Mouse (Mus musculus): ENCODE results near the gene Prkcb. TPM values are rescaled to one million over a fixed set of nuclear protein-coding genes. Genes with fewer than 3 reads are reported as not detected.

Prkcb gene
- polyA plus RNA-seq, 1 experiment from 2014 or later: 14.3 TPM

DNA sequence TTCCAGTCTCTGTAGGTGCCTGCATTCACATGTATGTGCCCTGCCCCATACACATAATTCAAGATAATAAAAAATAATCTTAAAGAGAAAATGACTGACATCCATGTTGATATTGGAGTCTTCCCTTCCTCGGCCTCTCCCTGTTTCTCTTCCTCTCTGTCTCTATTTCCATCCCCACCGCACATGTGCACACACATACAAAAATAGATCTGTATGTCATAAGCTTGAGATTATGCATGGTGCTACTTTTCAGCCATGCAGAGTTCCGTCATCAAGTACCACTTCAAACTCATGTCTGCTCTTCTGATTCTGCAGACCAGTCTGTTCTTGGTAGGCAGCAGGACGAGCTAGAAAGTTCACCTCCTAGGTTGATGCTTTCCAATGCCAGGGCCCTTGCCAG, 6.8 kb downstream of the Prkcb start:
- H3K9me3 ChIP-seq: no peaks in the 10 kb centered on the region
- H3K4me3 ChIP-seq: no peak overlapping the region
- H3K27me3 ChIP-seq (ENCODE audit: insufficient read depth, poor library complexity, severe bottlenecking): peaks cover 17% of the 10 kb centered on the region
- DNase-seq (ENCODE audit: low spot score): no peak
- H3K27ac ChIP-seq: no peak overlapping the region
- peaks cover under 1% of the 10 kb centered on the region; the same call in 1 of the 2 replicates for H3K4me1 ChIP-seq
- 72% methylated on average over 4 of the region's 4 CpGs for WGBS
- no peaks in the 10 kb centered on the region for H3K36me3 ChIP-seq

DNA sequence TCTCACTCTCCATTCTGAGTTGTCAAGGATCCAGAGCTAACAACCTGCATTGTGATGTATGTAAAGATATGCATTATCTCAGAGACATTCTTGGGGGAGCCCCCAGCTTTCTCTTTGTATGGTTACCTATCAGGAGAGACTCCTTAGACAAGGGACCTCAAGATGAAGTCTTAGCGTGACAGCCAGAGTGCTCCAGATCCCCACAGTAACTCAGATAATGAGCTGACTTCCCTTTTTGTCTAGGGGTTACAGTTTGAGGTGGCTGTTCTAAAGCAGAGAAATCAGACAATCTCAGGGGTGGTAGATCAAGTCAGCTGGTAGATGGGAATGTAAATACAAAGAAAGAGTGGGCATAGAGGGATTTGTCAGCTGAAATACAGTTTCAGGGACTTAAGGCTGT, 7.8 kb downstream of the Prkcb start:
- 63% methylated on average over 1 of the region's 1 CpGs for WGBS
- no peak for DNase-seq (ENCODE audit: low spot score)
- Histone ChIP-seq H3K36me3 (no peaks in the 10 kb centered on the region), H3K4me3 (no peak overlapping the region), H3K27ac (no peak overlapping the region), H3K9me3 (no peaks in the 10 kb centered on the region), H3K27me3 (ENCODE audit: insufficient read depth, poor library complexity, severe bottlenecking) (peaks cover 10% of the 10 kb centered on the region), H3K4me1 (no peaks in the 10 kb centered on the region)

- Histone ChIP-seq H3K27me3 (ENCODE audit: insufficient read depth, poor library complexity, severe bottlenecking) (peaks cover 6% of the 10 kb centered on the region), H3K27ac (no peak overlapping the region), H3K4me1 (no peaks in the 10 kb centered on the region), H3K9me3 (no peaks in the 10 kb centered on the region), H3K4me3 (no peak overlapping the region), H3K36me3 (no peaks in the 10 kb centered on the region)
- no peak for DNase-seq (ENCODE audit: low spot score)
- WGBS: 87% methylated on average over 3 of the region's 3 CpGs
These were observed 8.3 kb downstream of the Prkcb start for GRCm38 (mm10) chr7:122296805-122297204.

DNA sequence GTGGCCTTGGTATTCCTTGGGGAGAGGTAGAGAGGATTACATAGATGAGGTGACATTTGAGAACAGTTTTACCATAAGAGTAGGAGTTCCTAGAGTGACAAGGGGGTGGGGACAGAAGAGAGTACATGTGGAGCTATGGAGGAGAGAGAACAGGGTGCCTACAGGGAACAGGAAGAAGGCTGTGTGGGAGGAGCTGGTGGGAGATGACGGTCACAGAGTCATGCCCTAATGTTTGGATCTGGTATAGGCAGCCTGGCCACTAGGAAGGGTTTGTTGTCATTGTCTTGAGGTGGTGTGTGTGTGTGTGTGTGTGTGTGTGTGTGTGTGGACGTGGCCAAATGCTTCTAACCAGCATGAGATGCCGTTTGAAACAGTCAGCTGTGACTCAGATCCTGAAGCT, 9.1 kb downstream of the Prkcb start:
- Histone ChIP-seq H3K36me3 (no peaks in the 10 kb centered on the region), H3K9me3 (no peaks in the 10 kb centered on the region), H3K4me1 (no peaks in the 10 kb centered on the region), H3K27ac (no peak overlapping the region), H3K27me3 (ENCODE audit: insufficient read depth, poor library complexity, severe bottlenecking) (no peaks in the 10 kb centered on the region), H3K4me3 (no peak overlapping the region)
- no peak for DNase-seq (ENCODE audit: low spot score)
- WGBS: 45% methylated on average over 3 of the region's 3 CpGs

- H3K4me1 ChIP-seq: no peaks in the 10 kb centered on the region
- no peak for DNase-seq (ENCODE audit: low spot score)
- no peaks in the 10 kb centered on the region for H3K36me3 ChIP-seq
- WGBS: 85% methylated on average over 2 of the region's 2 CpGs
- H3K27me3 ChIP-seq (ENCODE audit: insufficient read depth, poor library complexity, severe bottlenecking): no peaks in the 10 kb centered on the region
- H3K4me3 ChIP-seq: no peak overlapping the region
- H3K27ac ChIP-seq: no peak overlapping the region
- H3K9me3 ChIP-seq: no peaks in the 10 kb centered on the region
These were observed 10.2 kb downstream of the Prkcb start for GRCm38 (mm10) chr7:122298715-122299114.

DNA sequence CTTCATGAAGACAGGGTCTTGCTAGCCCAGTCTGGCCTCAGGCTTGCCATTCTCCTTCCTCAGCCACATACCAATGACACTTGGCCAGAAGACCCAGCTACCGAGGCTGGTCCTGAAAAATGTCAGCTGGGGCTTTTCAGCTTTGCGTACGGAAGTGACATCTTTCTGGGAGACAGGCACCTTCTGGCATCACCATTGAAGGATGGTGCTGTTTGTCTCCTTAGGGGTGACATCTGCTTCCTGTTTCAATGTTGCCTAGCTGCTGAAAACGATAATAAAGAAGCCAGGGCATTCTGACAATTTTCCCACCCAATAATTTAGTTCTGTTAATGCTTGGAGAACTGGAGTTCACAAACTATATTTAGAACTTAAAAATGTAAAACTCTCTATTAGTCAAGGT, 12.0 kb downstream of the Prkcb start:
- DNase-seq (ENCODE audit: low spot score): no peak
- no peaks in the 10 kb centered on the region for H3K4me1 ChIP-seq
- no peak overlapping the region for H3K27ac ChIP-seq
- no peak overlapping the region for H3K4me3 ChIP-seq
- H3K36me3 ChIP-seq: no peaks in the 10 kb centered on the region
- WGBS: 73% methylated on average over 4 of the region's 4 CpGs
- H3K27me3 ChIP-seq (ENCODE audit: insufficient read depth, poor library complexity, severe bottlenecking): no peaks in the 10 kb centered on the region
- H3K9me3 ChIP-seq: no peaks in the 10 kb centered on the region

DNA sequence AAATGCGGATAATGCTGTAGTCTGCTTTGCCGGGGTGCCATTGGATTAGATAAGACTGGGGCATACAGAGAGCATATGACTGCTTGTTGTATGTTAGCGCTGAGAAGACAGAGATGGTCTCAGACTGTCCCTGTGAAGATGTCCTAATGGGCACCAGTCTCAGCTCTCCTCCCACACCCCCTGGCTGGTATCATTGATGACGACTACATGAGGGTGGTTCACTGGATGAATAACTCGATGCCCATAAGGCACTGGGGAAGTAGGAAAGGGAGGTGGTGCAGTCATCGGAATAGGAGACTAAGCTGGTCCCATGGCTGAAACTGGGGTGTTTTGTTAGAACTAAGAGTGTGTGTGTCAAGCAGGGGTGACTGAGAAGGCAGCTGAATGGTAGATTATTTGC, 14.0 kb downstream of the Prkcb start:
- no peak for DNase-seq (ENCODE audit: low spot score)
- Histone ChIP-seq H3K36me3 (no peaks in the 10 kb centered on the region), H3K27me3 (ENCODE audit: insufficient read depth, poor library complexity, severe bottlenecking) (no peaks in the 10 kb centered on the region), H3K27ac (no peak overlapping the region), H3K4me1 (no peaks in the 10 kb centered on the region), H3K4me3 (no peak overlapping the region), H3K9me3 (no peaks in the 10 kb centered on the region)
- 84% methylated on average over 6 of the region's 6 CpGs for WGBS

GRCm38 (mm10) chr7:122303988-122304387, 15.4 kb downstream of the Prkcb start:
- H3K36me3 ChIP-seq: no peaks in the 10 kb centered on the region

DNA sequence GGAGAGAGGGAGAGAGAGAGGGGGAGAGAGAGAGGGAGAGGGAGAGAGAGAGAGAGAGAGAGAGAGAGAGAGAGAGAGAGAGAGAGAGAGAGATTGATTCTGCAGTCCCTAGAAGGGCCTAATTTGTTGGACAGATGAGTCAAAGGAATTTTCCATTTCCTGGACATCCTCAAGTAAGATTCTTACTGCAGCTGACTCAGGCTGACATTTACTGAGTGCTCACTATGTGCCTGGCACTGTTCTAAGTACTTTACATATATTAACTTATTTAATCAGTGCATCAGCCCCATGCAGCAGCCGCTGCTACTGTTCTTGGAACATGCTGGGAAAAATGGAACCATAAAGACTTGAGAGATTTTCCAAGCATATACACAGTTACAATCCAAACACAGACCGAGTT, 16.0 kb downstream of the Prkcb start:
- DNase-seq (ENCODE audit: low spot score): no peak
- Histone ChIP-seq H3K4me1 (no peaks in the 10 kb centered on the region), H3K9me3 (no peaks in the 10 kb centered on the region), H3K27ac (no peak overlapping the region), H3K36me3 (no peaks in the 10 kb centered on the region), H3K4me3 (no peak overlapping the region), H3K27me3 (ENCODE audit: insufficient read depth, poor library complexity, severe bottlenecking) (no peaks in the 10 kb centered on the region)
- WGBS: 78% methylated on average over 2 of the region's 2 CpGs

More at GRCm38 (mm10) chr7:122303988-122304387, 15.4 kb downstream of the Prkcb start:
- no peak overlapping the region for H3K4me3 ChIP-seq
- no peaks in the 10 kb centered on the region for H3K9me3 ChIP-seq
- no peak for DNase-seq (ENCODE audit: low spot score)
- no peak overlapping the region for H3K27ac ChIP-seq
- no peaks in the 10 kb centered on the region for H3K27me3 ChIP-seq (ENCODE audit: insufficient read depth, poor library complexity, severe bottlenecking)
- 69% methylated on average over 3 of the region's 3 CpGs for WGBS
- no peaks in the 10 kb centered on the region for H3K4me1 ChIP-seq

- Histone ChIP-seq H3K9me3 (no peaks in the 10 kb centered on the region), H3K36me3 (no peaks in the 10 kb centered on the region), H3K4me3 (no peak overlapping the region), H3K27ac (no peak overlapping the region), H3K4me1 (no peaks in the 10 kb centered on the region), H3K27me3 (ENCODE audit: insufficient read depth, poor library complexity, severe bottlenecking) (no peaks in the 10 kb centered on the region)
- no peak for DNase-seq (ENCODE audit: low spot score)
- 83% methylated on average over 9 of the region's 9 CpGs for WGBS
These were observed 18.7 kb downstream of the Prkcb start for GRCm38 (mm10) chr7:122307241-122307640.

GRCm38 (mm10) chr7:122308661-122309060, 20.1 kb downstream of the Prkcb start:
- Histone ChIP-seq H3K27me3 (ENCODE audit: insufficient read depth, poor library complexity, severe bottlenecking) (no peaks in the 10 kb centered on the region), H3K4me3 (no peak overlapping the region), H3K27ac (no peak overlapping the region), H3K36me3 (no peaks in the 10 kb centered on the region), H3K9me3 (no peaks in the 10 kb centered on the region), H3K4me1 (no peaks in the 10 kb centered on the region)
- WGBS: 83% methylated on average over 5 of the region's 5 CpGs
- no peak for DNase-seq (ENCODE audit: low spot score)

GRCm38 (mm10) chr7:122309909-122310725, 21.6 kb downstream of the Prkcb start:
- Histone ChIP-seq H3K27me3 (ENCODE audit: insufficient read depth, poor library complexity, severe bottlenecking) (no peaks in the 10 kb centered on the region), H3K4me1 (no peaks in the 10 kb centered on the region), H3K27ac (no peak overlapping the region), H3K4me3 (no peak overlapping the region), H3K9me3 (no peaks in the 10 kb centered on the region), H3K36me3 (no peaks in the 10 kb centered on the region)
- WGBS: 68% methylated on average over 14 of the region's 14 CpGs
- DNase-seq (ENCODE audit: low spot score): no peak

DNA sequence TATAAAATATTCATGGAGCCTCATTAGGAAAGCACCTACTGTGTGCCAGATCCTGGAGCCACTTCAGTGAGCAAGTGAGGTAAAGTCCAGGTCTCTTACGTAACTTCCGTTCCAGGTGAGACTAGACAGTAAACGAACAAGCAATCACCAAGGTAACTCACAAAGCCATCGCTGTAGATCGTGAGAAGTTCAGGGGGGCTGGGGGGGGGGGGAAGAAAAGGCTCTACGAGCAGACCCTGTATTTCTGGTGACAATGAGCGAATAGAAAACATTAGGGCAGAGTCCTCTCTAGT, 22.1 kb downstream of the Prkcb start:
- Histone ChIP-seq H3K4me1 (no peaks in the 10 kb centered on the region), H3K27ac (no peak overlapping the region), H3K27me3 (ENCODE audit: insufficient read depth, poor library complexity, severe bottlenecking) (no peaks in the 10 kb centered on the region), H3K4me3 (no peak overlapping the region), H3K9me3 (no peaks in the 10 kb centered on the region), H3K36me3 (no peaks in the 10 kb centered on the region)
- WGBS: 90% methylated on average over 7 of the region's 7 CpGs
- no peak for DNase-seq (ENCODE audit: low spot score)

Measured in heart, embryonic 10.5 days (tissue).